Mouse (Mus musculus) layer of hippocampus, adult 9-10 months (tissue): ENCODE measurements around the gene Ankrd55.

Source experiments
- DNase-seq: peaks from one replicate; pipeline ENCODE4 v3.0.0; 2022; ENCODE audit warnings: low spot score

The Ankrd55 gene

GRCm38 (mm10) chr13:112382457-112382856 lies 94.2 kb downstream of the Ankrd55 start:
- no peak for DNase-seq

GRCm38 (mm10) chr13:112382956-112383355 lies 94.7 kb downstream of the Ankrd55 start:
- DNase-seq: no peak

GRCm38 (mm10) chr13:112383941-112384659 lies 95.8 kb downstream of the Ankrd55 start:
- no peak for DNase-seq

- no peak for DNase-seq
Observed at GRCm38 (mm10) chr13:112385040-112385439, 96.8 kb downstream of the Ankrd55 start.

- DNase-seq: no peak
Observed at GRCm38 (mm10) chr13:112386494-112387075, 98.3 kb downstream of the Ankrd55 start.

- DNase-seq: no peak
Observed at GRCm38 (mm10) chr13:112387279-112387678, 99.0 kb downstream of the Ankrd55 start.

- no peak for DNase-seq
Observed at GRCm38 (mm10) chr13:112388176-112388575, 99.9 kb downstream of the Ankrd55 start.

- DNase-seq: no peak
Observed at GRCm38 (mm10) chr13:112390206-112390605, 102.0 kb downstream of the Ankrd55 start.

- DNase-seq: no peak
Observed at GRCm38 (mm10) chr13:112391354-112391753, 103.1 kb downstream of the Ankrd55 start.

GRCm38 (mm10) chr13:112393356-112393755 lies 105.1 kb downstream of the Ankrd55 start:
- DNase-seq: no peak

- no peak for DNase-seq
Observed at GRCm38 (mm10) chr13:112394271-112394670, 106.0 kb downstream of the Ankrd55 start.

GRCm38 (mm10) chr13:112404723-112405122 lies 116.5 kb downstream of the Ankrd55 start:
- no peak for DNase-seq

- DNase-seq: no peak
Observed at GRCm38 (mm10) chr13:112405184-112405583, 116.9 kb downstream of the Ankrd55 start.

- no peak for DNase-seq
Observed at GRCm38 (mm10) chr13:112406618-112407017, 118.4 kb downstream of the Ankrd55 start.

- no peak for DNase-seq
Observed at GRCm38 (mm10) chr13:112407181-112407700, 119.0 kb downstream of the Ankrd55 start.

GRCm38 (mm10) chr13:112407776-112408490 lies 119.7 kb downstream of the Ankrd55 start:
- no peak for DNase-seq

- no peak for DNase-seq
Observed at GRCm38 (mm10) chr13:112408701-112409100, 120.5 kb downstream of the Ankrd55 start.

GRCm38 (mm10) chr13:112409331-112409730 lies 121.1 kb downstream of the Ankrd55 start:
- no peak for DNase-seq

- no peak for DNase-seq
Observed at GRCm38 (mm10) chr13:112409851-112410250, 121.6 kb downstream of the Ankrd55 start.

- no peak for DNase-seq
Observed at GRCm38 (mm10) chr13:112410461-112410860, 122.2 kb downstream of the Ankrd55 start.

- no peak for DNase-seq
Observed at GRCm38 (mm10) chr13:112411216-112411822, 123.1 kb downstream of the Ankrd55 start.

GRCm38 (mm10) chr13:112412251-112412650 lies 124.0 kb downstream of the Ankrd55 start:
- DNase-seq: no peak
